Mouse (Mus musculus) kidney, postnatal 0 days (tissue): Measurements from ENCODE around the gene Tuba4a. TPM values are rescaled to one million over a fixed set of nuclear protein-coding genes. Genes with fewer than 3 reads are reported as not detected.

ENCODE experiments used
- ATAC-seq: fragments of 200-750 bp; cut with Nextera tagmentation; replicated peaks from 2 replicates; pipeline ENCODE4 v1.8.0; 2017; ENCODE audit warnings: low read depth, moderate number of reproducible peaks, moderate TSS enrichment, moderate library complexity; ENCODE audit not compliant: low FRiP score
- DNase-seq: peaks from one replicate; pipeline ENCODE4 v3.0.0-alpha.2; 2016; ENCODE audit warnings: low spot score
- H3K27ac ChIP-seq: fragments of 300-500 bp; sonication (generic); 2 replicates; pipeline ENCODE4 v1.5.1; 2014; ENCODE audit warnings: mild to moderate bottlenecking
- H3K27me3 ChIP-seq: fragments of 300-500 bp; sonication (generic); 2 replicates; pipeline ENCODE4 v1.6.1; 2014; ENCODE audit warnings: low read length, mixed read lengths; ENCODE audit not compliant: insufficient read depth
- H3K36me3 ChIP-seq: fragments of 300-500 bp; sonication (generic); 2 replicates; pipeline ENCODE4 v1.6.1; 2014; ENCODE audit warnings: low read length, mixed read lengths; ENCODE audit not compliant: insufficient read depth
- H3K4me1 ChIP-seq: fragments of 300-500 bp; sonication (generic); replicated peaks from 2 replicates; pipeline ENCODE4 v1.6.1; 2014; ENCODE audit warnings: antibody characterized with exemption, low read length, mixed read lengths; ENCODE audit not compliant: insufficient read depth
- H3K4me2 ChIP-seq: fragments of 300-500 bp; sonication (generic); 2 replicates; pipeline ENCODE4 v1.6.1; 2014; ENCODE audit warnings: mild to moderate bottlenecking, low read length, moderate library complexity, mixed read lengths
- H3K4me3 ChIP-seq: fragments of 300-500 bp; sonication (generic); replicated peaks from 2 replicates; pipeline ENCODE4 v1.5.1; 2014; ENCODE audit warnings: low read depth, low read length
- H3K9ac ChIP-seq: fragments of 300-500 bp; sonication (generic); 2 replicates; pipeline ENCODE4 v1.6.1; 2014; ENCODE audit warnings: low read depth, low read length
- H3K9me3 ChIP-seq: fragments of 300-500 bp; sonication (generic); replicated peaks from 2 replicates; pipeline ENCODE4 v1.6.1; 2016; ENCODE audit warnings: low read length, inconsistent platforms, mixed read lengths
- CTCF ChIP-seq: IDR thresholded peaks from 2 replicates; pipeline ENCODE4 v1.5.1; 2016; ENCODE audit warnings: antibody characterized with exemption, low read depth, mild to moderate bottlenecking, moderate library complexity
- WGBS: fragments of 180-500 bp; shearing (Covaris S2); extraction: QIAGEN DNeasy Blood & Tissue Kit; methylation state at CpG from one replicate; pipeline ENCODE4 v1.1.7; 2014; 5-methylcytosine and 5-hydroxymethylcytosine counted together
- polyA plus RNA-seq: library from polyadenylated mRNA; unstranded; fragments of >200 nt; fragmentation: Nextera tagmentation; extraction: Ambion mirVana; gene quantifications from 2 replicates; pipeline ENCODE4 v1.2.1, GENCODE M21; 2015

Tuba4a gene
- polyA plus RNA-seq, 1 experiment from 2014 or later, result 171 TPM

GRCm38 (mm10) chr1:75214886-75215285, 4.8 kb downstream of the Tuba4a start:
- no peaks in the 10 kb centered on the region for H3K9me3 ChIP-seq
- WGBS, result 61% methylated on average over 5 of the region's 5 CpGs
- ATAC-seq (no peak), DNase-seq (no peak)
- peak overlapping the region; percentile 0; the same call in 1 of the 2 replicates for H3K4me2 ChIP-seq
- H3K27me3 ChIP-seq, result peaks cover 10% of the 10 kb centered on the region; the same call in 1 of the 2 replicates
- no peak for TF ChIP-seq CTCF
- peak overlapping the region; percentile 85 for H3K27ac ChIP-seq
- H3K9ac ChIP-seq, result no peak overlapping the region
- peaks cover 28% of the 10 kb centered on the region for H3K36me3 ChIP-seq
- no peak overlapping the region for H3K4me3 ChIP-seq
- H3K4me1 ChIP-seq, result peaks cover 19% of the 10 kb centered on the region

GRCm38 (mm10) chr1:75214442-75214841, 5.2 kb downstream of the Tuba4a start:
- peak; percentile 68 for DNase-seq
- H3K4me1 ChIP-seq, result peaks cover 20% of the 10 kb centered on the region

GRCm38 (mm10) chr1:75213096-75213495, 6.6 kb downstream of the Tuba4a start:
- TF ChIP-seq CTCF, result no peak
- DNase-seq (no peak), ATAC-seq (no peak)
- 85% methylated on average over 7 of the region's 7 CpGs for WGBS
- no peak overlapping the region for H3K4me3 ChIP-seq
- no peaks in the 10 kb centered on the region for H3K9me3 ChIP-seq
- H3K27me3 ChIP-seq, result no peaks in the 10 kb centered on the region
- no peak overlapping the region for H3K9ac ChIP-seq
- H3K4me1 ChIP-seq, result peaks cover 15% of the 10 kb centered on the region
- H3K36me3 ChIP-seq, result peaks cover 28% of the 10 kb centered on the region
- H3K27ac ChIP-seq, result peak overlapping the region; percentile 85; the same call in 1 of the 2 replicates
- H3K4me2 ChIP-seq, result no peak overlapping the region

More at GRCm38 (mm10) chr1:75214442-75214841, 5.2 kb downstream of the Tuba4a start:
- TF ChIP-seq CTCF, result no peak
- peak; percentile 81 for ATAC-seq
- peak overlapping the region; percentile 0; the same call in 1 of the 2 replicates for H3K4me2 ChIP-seq
- H3K27ac ChIP-seq, result peak overlapping the region; percentile 85
- WGBS, result 55% methylated on average over 2 of the region's 2 CpGs
- H3K9ac ChIP-seq, result no peak overlapping the region
- H3K36me3 ChIP-seq, result peaks cover 28% of the 10 kb centered on the region
- H3K9me3 ChIP-seq, result no peaks in the 10 kb centered on the region
- no peak overlapping the region for H3K4me3 ChIP-seq
- H3K27me3 ChIP-seq, result 0 out of 2 replicates have a peak, but pooled peaks cover 6% of the 10 kb centered on the region

GRCm38 (mm10) chr1:75212542-75212941, 7.1 kb downstream of the Tuba4a start:
- Histone ChIP-seq H3K4me2 (no peak overlapping the region), H3K9me3 (no peaks in the 10 kb centered on the region), H3K27me3 (no peaks in the 10 kb centered on the region), H3K4me1 (peaks cover 15% of the 10 kb centered on the region), H3K9ac (no peak overlapping the region), H3K36me3 (peaks cover 28% of the 10 kb centered on the region), H3K27ac (0 out of 2 replicates have a peak overlapping the region, but pooled peaks have one; percentile 85), H3K4me3 (no peak overlapping the region)
- DNase-seq (no peak), ATAC-seq (no peak)
- no peak for TF ChIP-seq CTCF
- 77% methylated on average over 4 of the region's 4 CpGs for WGBS

- peak overlapping the region; percentile 71 for H3K4me3 ChIP-seq
- DNase-seq (no peak), ATAC-seq (no peak)
- peak overlapping the region; percentile 87 for H3K9ac ChIP-seq
- peak overlapping the region; percentile 65; the same call in 1 of the 2 replicates for H3K27ac ChIP-seq
- no peaks in the 10 kb centered on the region for H3K27me3 ChIP-seq
- no peaks in the 10 kb centered on the region for H3K9me3 ChIP-seq
- H3K4me1 ChIP-seq, result peaks cover 15% of the 10 kb centered on the region
- peaks cover 28% of the 10 kb centered on the region for H3K36me3 ChIP-seq
- peak overlapping the region; percentile 92 for H3K4me2 ChIP-seq
- 12% methylated on average over 17 of the region's 17 CpGs for WGBS
- TF ChIP-seq CTCF, result no peak
Observed at GRCm38 (mm10) chr1:75211141-75211708, 8.4 kb downstream of the Tuba4a start.

GRCm38 (mm10) chr1:75210136-75211087, 9.3 kb downstream of the Tuba4a start, which contains the start of the genes Glb1l and Stk16:
Gene Glb1l, minus strand, starts transcription at chr1:75210813.
Gene Stk16, plus strand, starts transcription at chr1:75210838.
- no peaks in the 10 kb centered on the region for H3K9me3 ChIP-seq
- H3K27ac ChIP-seq, result peak within 1 kb of the TSS; percentile 86
- H3K9ac ChIP-seq, result peak within 1 kb of the TSS; percentile 87
- TF ChIP-seq CTCF, result no peak
- H3K36me3 ChIP-seq, result peaks cover 21% of the 10 kb centered on the region
- peaks cover 15% of the 10 kb centered on the region for H3K4me1 ChIP-seq
- ATAC-seq (peak; percentile 78), DNase-seq (peak; percentile 97)
- no peaks in the 10 kb centered on the region for H3K27me3 ChIP-seq
- H3K4me3 ChIP-seq, result peak within 1 kb of the TSS; percentile 71
- H3K4me2 ChIP-seq, result peak within 1 kb of the TSS; percentile 92
- 4% methylated on average over 42 of the region's 42 CpGs for WGBS
